In genomic region chr12:106597636-106598035, GRCm38 (mm10) we compare ENCODE assay signal across 28 mouse cellular contexts.
DNase-seq lines count a peak whose midpoint lies in the region; ATAC-seq and TF ChIP-seq lines count a peak whose summit lies in the region.
"Had no signal": no experiment of that assay in that cellular context is flagged by ENCODE, and none has a peak within 500 bp of the region (broad histone marks: within the 10 kb centered on the region; RNA-seq: fewer than 3 reads in every experiment).

No protein-coding gene starts in this region.

- peak; percentile 78 for DNase-seq in embryo, embryonic 10 days (ENCODE audit: low spot score)
- DNase-seq in embryo, embryonic 9.5 days (ENCODE audit: extremely low spot score), result no peak
- no peak for DNase-seq in heart, adult 2 months
- DNase-seq in neural tube, embryonic 10.5 days (ENCODE audit: extremely low spot score, low spot score), result peak; percentile 26
- no peak for DNase-seq in left cerebral cortex, postnatal 36 days (ENCODE audit: low spot score in 2 of 2)
- no peak for DNase-seq in cerebellum, postnatal 4 days (ENCODE audit: low spot score in 2 of 2)
- DNase-seq: adrenal gland, adult 8-10 months; cerebellum, adult 9-10 months; gastrocnemius, postnatal 14 days; kidney, adult 2 months; kidney, postnatal 4 days; layer of hippocampus, adult 9-11 months; lung, adult 2 months; right cerebral cortex, postnatal 14 days; spleen, adult 18-20 months; thymus, postnatal 36 days had no signal

- 0 out of 2 replicates have a peak overlapping the region, but pooled peaks have one; percentile 1 for H3K4me2 ChIP-seq in heart, embryonic 16.5 days (ENCODE audit: low read depth, low read length)
- no peak overlapping the region for H3K4me2 ChIP-seq in neural tube, embryonic 15.5 days
- H3K4me2 ChIP-seq: forebrain, embryonic 12.5 days; limb, embryonic 12.5 days; liver, embryonic 12.5 days had no signal

- no peaks in the 10 kb centered on the region; the same call in 1 of the 2 replicates for H3K4me1 ChIP-seq in heart, embryonic 16.5 days (ENCODE audit: control insufficient read depth, insufficient read depth, low read length)
- no peaks in the 10 kb centered on the region for H3K4me1 ChIP-seq in heart, adult 2 months (ENCODE audit: control insufficient read depth, insufficient read depth, low read length)
- no peaks in the 10 kb centered on the region for H3K4me1 ChIP-seq in neural tube, embryonic 15.5 days
- H3K4me1 ChIP-seq: forebrain, embryonic 12.5 days; limb, embryonic 12.5 days; liver, embryonic 12.5 days; megakaryocyte, embryonic 14.5 days had no signal

- no peak overlapping the region for H3K9ac ChIP-seq in heart, embryonic 16.5 days (ENCODE audit: low read length)
- H3K9ac ChIP-seq in heart, adult 2 months (ENCODE audit: low read depth, low read length), result no peak overlapping the region
- H3K9ac ChIP-seq in neural tube, embryonic 15.5 days (replicated peaks), result no peak overlapping the region
- H3K9ac ChIP-seq: forebrain, embryonic 12.5 days; limb, embryonic 12.5 days; liver, embryonic 12.5 days had no signal

- no peak for TF ChIP-seq EP300 in heart, adult 2 months (IDR thresholded peaks at IDR 0.05; ENCODE audit: insufficient read depth, low read depth, low read length)

- WGBS in heart, embryonic 16.5 days, result 4% methylated on average over 12 of the region's 12 CpGs
- WGBS in heart, adult 2 months, result 2% methylated on average over 12 of the region's 12 CpGs
- WGBS in neural tube, embryonic 15.5 days, result 41% methylated on average over 12 of the region's 12 CpGs

- intact Hi-C loops in heart, adult 2 months (cut with DNase I), result no loop called here
- intact Hi-C loops in left cerebral cortex, postnatal 36 days (cut with DNase I), result no loop called here

- H3K79me2 ChIP-seq in heart, adult 2 months (replicated peaks; ENCODE audit: control insufficient read depth, insufficient read depth, low read length), result no peaks in the 10 kb centered on the region

- no peak for TF ChIP-seq CTCF in heart, adult 2 months (IDR thresholded peaks at IDR 0.05)

- no peaks in the 10 kb centered on the region for H3K9me3 ChIP-seq in heart, embryonic 16.5 days (replicated peaks; ENCODE audit: control insufficient read depth, low read length)
- H3K9me3 ChIP-seq in neural tube, embryonic 15.5 days (replicated peaks), result no peaks in the 10 kb centered on the region; the same call in 1 of the 2 replicates
- H3K9me3 ChIP-seq: forebrain, embryonic 12.5 days; limb, embryonic 12.5 days; liver, embryonic 12.5 days had no signal

- H3K27me3 ChIP-seq in heart, embryonic 16.5 days (ENCODE audit: control insufficient read depth, insufficient read depth, low read length), result no peaks in the 10 kb centered on the region
- H3K27me3 ChIP-seq in heart, adult 2 months (ENCODE audit: control insufficient read depth, insufficient read depth, low read length), result no peaks in the 10 kb centered on the region
- no peaks in the 10 kb centered on the region for H3K27me3 ChIP-seq in neural tube, embryonic 15.5 days (replicated peaks)
- H3K27me3 ChIP-seq: forebrain, embryonic 12.5 days; limb, embryonic 12.5 days; liver, embryonic 12.5 days; megakaryocyte, embryonic 14.5 days; Patski had no signal

- H3K27ac ChIP-seq in heart, embryonic 16.5 days (ENCODE audit: low read length), result no peak overlapping the region
- H3K27ac ChIP-seq in heart, adult 2 months, result no peak overlapping the region
- no peak overlapping the region for H3K27ac ChIP-seq in neural tube, embryonic 15.5 days (replicated peaks)
- H3K27ac ChIP-seq: embryonic facial prominence, embryonic 10.5 days; forebrain, embryonic 12.5 days; left cerebral cortex, adult 2 months; limb, embryonic 12.5 days; liver, embryonic 12.5 days had no signal

- ATAC-seq in heart, embryonic 16.5 days (replicated peaks; ENCODE audit: extremely low read depth, insufficient read depth, low FRiP score), result no peak
- no peak for ATAC-seq in neural tube, embryonic 15.5 days (ENCODE audit: low FRiP score)
- ATAC-seq: CD4-positive, CD25-positive, alpha-beta regulatory T cell, adult 4 months; inflammation-experienced regulatory T-cells, adult 6 months; liver, embryonic 12.5 days; midbrain, embryonic 16.5 days; Patski had no signal

- no peak for TF ChIP-seq POLR2A in heart, adult 2 months (IDR thresholded peaks at IDR 0.05; ENCODE audit: insufficient read depth, low read depth, low read length)

- H3K36me3 ChIP-seq in heart, embryonic 16.5 days (ENCODE audit: control insufficient read depth, insufficient read depth), result no peaks in the 10 kb centered on the region
- no peaks in the 10 kb centered on the region for H3K36me3 ChIP-seq in heart, adult 2 months (ENCODE audit: control insufficient read depth, insufficient read depth, low read length)
- no peaks in the 10 kb centered on the region for H3K36me3 ChIP-seq in neural tube, embryonic 15.5 days
- H3K36me3 ChIP-seq: embryonic facial prominence, embryonic 10.5 days; forebrain, embryonic 12.5 days; limb, embryonic 12.5 days; liver, embryonic 12.5 days had no signal

- no peak overlapping the region for H3K4me3 ChIP-seq in heart, embryonic 16.5 days (ENCODE audit: low read length)
- H3K4me3 ChIP-seq in heart, adult 2 months, result no peak overlapping the region
- no peak overlapping the region for H3K4me3 ChIP-seq in neural tube, embryonic 15.5 days (replicated peaks)
- H3K4me3 ChIP-seq: embryonic facial prominence, embryonic 10.5 days; forebrain, embryonic 12.5 days; left cerebral cortex, adult 2 months; limb, embryonic 12.5 days; liver, embryonic 12.5 days; megakaryocyte, embryonic 14.5 days had no signal

Comparison
In these comparisons a context has a peak if more than half of its experiments do, and no peak if none do; other contexts are left out.
1. DNase-seq: peak in embryo, embryonic 10 days (single experiment) and neural tube, embryonic 10.5 days (single experiment); none in embryo, embryonic 9.5 days (single experiment), heart, adult 2 months (0 of 2), left cerebral cortex, postnatal 36 days (0 of 2) and cerebellum, postnatal 4 days (0 of 2).